Mouse (Mus musculus) kidney, postnatal 4 days (tissue): ENCODE data around the gene Gngt1.

Experiments used
- DNase-seq, 2 experiments: peaks; one replicate each; pipeline ENCODE4 v3.0.0; 2021; ENCODE audit warnings: mixed read lengths in 2 of 2

Gene Gngt1

DNA sequence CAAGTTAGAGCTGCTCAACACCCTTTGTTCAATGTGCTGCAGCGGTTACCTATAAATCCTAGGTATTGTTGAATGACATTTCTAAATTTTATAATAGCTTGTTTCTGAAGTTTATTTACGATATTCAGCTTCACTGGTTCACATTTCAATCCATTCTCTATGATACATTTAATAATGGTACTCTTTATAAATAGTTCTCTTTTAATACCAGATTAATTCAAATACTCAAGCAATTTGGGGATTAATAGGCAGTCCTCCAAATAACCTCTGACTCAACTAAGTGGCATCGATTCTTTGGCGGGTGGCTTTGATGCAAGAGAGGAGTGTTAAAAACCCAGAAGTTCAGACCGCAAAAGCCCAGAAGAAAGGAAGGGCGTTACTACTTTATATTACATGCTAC, at the start of gene Gngt1:
Gene Gngt1, plus strand, starts transcription at position 301 of the 400 bp plus-strand sequence.
- no peak for DNase-seq

DNA sequence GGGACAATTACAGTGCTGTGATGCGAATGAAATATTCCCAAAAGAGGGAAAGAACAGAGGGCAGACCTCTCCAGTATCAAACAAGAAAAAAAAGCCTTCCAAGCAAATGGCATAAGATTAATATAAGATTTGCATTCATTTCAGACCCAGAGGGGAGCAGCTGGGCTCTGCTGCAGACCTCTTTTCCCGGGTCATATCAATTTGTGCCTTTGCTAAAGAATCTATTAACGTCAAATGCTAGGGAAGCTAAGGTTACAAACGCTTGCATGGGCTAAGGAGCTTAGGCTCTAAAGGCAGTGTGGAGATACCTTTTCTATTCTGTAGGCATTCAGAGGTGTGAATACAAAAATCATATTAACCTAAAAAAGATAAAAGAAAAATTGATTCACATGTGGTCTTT, 38.6 kb upstream of the Gngt1 start:
- no peak for DNase-seq

DNA sequence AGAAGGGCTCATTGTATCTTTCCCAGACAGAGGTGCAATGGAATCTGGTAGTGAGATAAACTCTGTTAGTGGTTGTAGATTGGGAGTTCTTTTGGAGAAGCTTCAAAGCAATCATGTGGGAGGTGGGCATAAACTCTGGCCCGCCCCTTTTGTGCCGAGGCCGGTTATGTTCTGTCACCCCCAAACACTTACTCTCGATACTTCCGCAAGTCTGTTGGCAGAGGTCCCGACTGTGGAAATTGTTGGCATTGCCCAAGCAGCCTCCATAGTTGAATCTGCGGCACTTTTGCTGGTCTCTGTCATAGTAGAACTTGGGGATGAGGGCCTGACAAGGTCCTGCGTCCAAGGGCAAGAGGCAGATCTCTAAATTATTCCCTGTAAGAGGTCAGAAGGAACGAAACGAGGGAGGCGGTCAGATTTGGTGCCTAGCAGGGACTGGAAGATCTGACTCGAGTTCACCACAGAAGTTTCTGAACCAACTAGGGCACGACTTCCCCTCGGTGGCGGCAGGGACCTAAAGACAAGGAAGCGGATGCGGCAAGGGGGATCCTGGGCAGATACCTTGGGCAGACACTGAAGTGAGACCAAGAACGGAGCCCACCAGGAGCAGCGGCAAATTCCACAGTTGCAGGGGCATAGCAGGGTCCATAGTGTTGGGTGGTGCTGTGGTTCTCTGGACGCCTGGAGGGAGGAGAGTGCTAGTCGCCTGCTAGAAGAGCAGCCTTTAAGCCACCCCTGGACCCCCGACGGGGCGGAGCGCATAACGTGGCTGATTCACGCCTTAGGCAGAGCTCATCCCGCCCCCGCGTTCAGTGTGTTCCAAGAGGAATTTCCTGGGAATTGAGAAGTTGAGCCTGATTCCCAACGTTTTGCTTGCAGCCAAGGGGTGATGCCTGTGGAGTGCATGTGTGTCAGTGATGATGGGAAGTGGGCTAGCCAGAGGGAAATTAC, 25.6 kb upstream of the Gngt1 start:
- DNase-seq, result peak; percentile 32 to 46

DNA sequence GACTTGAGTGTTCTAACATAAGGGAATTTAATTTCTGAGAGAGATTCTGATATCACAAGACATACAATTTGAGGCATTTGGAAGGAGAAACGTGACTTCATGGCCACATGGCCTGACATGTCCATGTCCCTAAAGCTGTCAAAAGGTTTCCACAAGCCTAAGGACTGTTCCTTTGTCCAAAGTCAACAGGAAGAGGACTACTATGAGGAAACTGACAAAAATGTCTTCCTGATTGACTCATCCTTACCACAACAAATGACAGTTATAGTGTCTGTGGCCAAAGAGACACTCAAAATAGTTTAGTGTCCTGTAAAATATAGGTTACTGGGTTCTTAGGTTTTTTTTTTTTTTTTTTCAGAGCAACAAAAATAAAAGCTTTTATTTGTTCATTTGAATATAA, 19.9 kb upstream of the Gngt1 start:
- DNase-seq, result no peak

DNA sequence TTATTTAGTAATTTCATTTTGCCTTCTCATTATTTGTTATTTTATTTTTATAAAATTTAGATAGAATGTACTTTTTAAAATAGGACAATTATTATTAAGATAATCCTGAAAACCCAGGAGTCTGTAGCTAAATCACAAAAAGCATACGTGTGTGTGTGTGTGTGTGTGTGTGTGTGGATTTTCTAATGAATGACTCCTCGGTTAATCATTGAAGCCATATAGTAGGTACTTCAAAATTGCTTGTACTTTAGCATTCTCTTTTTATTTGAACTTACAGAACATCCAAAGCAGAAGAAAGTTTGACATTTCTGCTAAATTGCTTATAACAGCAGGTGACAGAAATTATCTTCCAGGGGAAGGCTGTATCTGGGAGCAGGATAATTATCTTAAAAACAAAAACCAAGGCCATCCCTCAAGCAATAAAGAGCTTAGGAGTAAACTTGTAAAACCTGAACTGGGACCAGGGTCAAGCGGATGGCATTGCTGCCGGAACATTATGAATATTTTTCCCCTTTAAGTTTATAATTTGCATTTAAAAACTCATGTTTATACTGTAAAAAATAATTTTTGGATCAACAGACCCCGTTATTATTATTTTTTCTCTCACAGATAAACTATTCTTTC, 10.8 kb upstream of the Gngt1 start:
- no peak for DNase-seq

DNA sequence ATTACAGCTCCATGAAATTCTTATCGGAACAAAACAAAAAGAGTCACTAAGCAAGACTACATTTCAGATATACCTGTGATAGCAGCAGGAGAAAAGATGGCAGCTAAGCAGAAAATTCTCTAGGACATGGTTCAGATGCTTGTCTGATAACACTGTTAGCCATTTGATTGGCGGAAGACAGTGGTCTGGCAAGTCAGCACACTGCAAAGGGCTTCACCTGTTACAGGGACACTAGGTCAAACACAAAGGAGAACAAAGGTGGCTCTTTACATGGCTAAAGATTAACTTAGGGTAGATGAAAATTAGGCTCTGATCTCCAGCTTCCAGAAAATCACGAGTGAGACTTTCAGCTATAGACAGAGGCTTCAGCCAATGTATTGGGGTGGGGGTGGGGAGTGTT, 4.8 kb upstream of the Gngt1 start, which contains the start of gene Tfpi2:
Gene Tfpi2, minus strand, starts transcription at position 170 of the 400 bp plus-strand sequence.
- DNase-seq, result no peak

DNA sequence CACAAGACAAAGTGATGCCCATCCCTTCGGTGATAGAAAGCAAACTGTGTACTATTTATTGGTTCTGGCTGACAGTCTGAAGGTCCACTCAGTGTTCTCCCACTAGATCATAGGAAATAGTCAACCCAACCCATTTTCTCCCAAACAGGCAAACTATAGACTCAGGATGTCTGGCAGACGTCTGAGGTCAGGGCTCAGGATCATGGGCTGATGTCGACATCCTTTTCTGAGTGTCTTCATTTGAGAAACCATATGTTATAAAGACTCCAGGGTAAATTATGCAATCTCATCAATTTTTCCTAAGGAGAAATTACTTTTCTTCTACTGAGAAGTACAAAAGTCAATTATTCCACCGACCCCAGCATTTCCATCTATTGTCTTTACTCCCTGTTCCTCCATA, 4.5 kb downstream of the Gngt1 start:
- DNase-seq, result peak in 1 of 2 experiments; percentile 6

DNA sequence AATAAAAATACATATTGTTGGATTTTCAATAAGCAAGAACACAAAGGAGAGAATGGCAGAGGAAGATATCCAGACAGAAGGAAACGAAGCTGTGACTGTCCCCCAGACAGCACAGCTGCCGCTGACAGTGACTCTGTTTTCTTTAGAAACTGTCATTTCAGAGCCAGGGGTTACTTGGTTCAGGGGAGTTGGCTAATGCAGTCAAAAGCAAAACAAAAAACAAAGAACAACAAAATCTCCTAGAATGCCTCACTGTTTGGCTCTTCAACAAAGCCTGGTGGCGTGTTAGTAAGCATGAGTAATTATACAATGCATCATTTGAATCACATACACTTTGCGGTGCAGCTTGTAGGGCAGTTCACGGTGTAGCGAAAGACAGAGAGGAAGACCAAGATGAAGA, 5.7 kb downstream of the Gngt1 start:
- DNase-seq, result peak in 1 of 2 experiments; percentile 3

DNA sequence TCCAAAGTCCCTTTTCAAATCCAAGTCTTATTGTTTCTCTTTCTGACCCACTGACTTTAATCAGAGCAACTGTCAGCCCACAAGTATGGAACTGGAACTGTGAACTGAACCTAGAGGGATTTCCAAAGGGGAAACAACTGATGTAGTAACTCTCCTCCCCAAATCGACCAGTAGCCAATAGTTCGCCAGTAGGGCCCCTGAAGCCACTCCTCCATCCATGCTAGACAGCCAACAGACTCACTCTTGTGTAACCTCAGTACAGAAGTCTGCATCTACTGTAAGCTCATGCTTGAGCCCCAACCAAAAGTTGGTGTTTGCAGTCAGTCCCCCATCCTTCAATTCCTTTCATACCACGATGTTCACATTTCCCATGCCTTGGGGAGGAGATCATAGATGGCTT, 7.1 kb downstream of the Gngt1 start:
- DNase-seq, result no peak

DNA sequence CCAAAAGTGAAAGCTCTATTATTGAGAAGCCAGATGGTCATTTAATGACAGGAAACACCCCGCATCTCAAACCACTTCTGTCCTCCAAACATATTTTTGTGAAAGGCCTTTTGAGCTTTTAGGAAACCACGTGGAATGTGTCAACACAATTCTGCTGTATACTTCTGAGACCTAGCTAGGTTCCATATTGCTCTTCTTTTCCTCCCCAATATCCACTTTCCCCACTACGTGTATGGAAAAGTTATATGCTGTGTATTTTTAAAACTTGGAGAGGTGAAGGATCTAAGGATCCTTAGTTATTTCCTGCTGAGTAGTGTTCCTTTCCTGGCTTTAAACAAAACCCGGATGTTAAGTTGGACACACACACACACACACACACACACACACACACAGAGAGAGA, 9.9 kb downstream of the Gngt1 start:
- peak in 1 of 2 experiments; percentile 10 for DNase-seq

DNA sequence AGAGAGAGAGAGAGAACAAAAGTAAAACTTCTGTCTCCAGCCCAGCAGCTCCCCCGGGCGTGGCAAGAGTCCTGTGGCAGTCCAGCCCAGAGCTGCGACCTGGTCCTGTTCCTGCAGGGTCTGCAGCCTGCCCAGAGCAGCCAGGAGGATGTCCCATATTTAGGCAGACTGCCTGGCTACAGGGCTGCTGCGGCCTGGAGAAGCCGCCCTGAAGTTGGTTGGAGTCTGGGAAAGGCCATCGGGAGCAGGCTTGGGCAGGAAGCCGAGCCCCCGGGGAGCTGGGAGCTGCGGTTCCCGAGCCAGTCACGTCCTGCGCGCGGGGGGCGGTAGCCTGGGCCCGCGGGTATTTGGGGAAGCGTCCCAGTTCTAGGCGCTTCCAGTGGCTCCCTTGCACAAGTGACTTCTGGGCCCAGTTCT, 10.3 kb downstream of the Gngt1 start, which contains the start of gene Gng11:
Gene Gng11, plus strand, starts transcription at position 15 of the 417 bp plus-strand sequence.
- peak; percentile 79 to 87 for DNase-seq

DNA sequence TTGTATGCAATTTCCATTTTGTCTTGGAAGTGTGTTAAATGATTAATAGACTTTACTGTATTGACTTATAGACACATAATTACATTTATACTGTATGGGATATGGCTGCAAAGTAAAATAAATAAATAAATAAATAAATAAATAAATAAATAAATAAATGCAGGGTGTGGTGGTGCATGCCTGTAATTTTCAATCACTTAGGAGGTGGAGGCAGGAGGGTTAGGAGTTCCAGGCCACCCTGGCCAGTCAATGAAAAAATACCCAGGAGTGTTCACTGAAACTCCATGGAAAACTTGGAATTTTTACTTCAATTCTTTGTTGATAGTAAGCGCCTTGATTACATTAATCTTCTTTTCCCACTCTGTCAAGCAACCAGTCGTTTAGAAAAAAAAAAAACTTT, 11.2 kb downstream of the Gngt1 start:
- no peak for DNase-seq

DNA sequence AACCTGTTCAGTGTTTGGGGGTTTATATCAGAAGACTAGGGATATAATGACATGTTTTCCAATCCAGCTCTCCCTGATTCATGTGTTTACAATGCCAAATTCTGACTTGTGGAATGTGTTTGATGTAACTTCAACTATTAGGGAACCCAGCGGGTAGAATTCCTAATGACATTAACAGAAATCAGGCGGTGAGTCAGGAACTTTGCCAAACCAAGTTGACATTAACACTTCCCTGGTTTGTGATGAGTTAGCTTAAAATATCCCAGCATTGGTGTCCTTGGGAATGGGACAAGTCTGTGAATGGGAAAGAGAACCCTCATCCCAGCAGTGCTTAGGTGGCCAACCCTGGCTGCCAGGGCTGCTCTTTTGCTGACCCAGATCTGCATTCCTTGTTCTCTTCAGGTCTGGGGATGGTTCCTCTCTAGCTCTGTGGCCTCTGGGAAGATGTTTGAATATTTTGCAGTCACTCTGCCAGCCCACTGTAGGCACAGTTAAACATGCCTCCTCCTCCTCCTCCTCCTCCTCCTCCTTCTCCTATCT, 15.0 kb downstream of the Gngt1 start:
- DNase-seq, result no peak

DNA sequence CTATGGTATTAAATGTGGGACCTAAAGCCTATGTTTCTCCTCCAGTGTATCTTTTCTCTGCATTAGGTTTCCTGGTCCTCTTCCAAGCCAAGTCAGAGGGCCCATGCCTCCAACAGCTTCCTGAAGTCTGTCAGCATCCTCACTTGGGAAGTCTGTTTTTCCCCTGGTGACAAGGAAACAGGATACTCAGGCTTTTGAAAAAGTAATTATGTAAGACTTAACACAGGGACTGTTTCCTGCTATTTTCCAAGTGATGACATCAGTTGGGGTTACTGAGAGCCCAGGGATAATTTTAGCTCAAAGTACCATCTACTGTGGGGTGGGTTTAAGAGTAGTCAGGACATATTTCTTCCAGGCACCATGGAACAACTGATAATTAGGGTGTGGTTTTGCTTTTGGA, 16.0 kb downstream of the Gngt1 start:
- peak; percentile 5 to 18 for DNase-seq

DNA sequence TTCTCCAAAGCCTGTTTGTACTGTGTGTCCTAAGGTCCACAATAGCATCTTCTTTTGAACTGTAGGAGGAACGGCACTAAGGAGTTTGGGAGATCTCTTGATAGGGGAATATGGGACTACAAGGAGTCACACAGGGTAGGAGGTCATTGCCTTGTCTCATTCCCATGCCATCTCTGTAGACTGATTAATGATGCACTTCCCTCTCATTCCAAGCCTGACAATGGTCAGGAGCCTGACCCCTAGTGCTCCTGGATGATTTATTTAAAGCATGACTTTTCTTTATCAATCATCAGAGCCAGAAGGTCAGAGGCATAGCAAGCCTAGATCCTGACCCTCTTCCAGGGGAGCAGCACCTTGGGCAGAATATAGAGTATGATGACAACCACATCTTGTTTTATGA, 29.1 kb downstream of the Gngt1 start:
- DNase-seq, result no peak

DNA sequence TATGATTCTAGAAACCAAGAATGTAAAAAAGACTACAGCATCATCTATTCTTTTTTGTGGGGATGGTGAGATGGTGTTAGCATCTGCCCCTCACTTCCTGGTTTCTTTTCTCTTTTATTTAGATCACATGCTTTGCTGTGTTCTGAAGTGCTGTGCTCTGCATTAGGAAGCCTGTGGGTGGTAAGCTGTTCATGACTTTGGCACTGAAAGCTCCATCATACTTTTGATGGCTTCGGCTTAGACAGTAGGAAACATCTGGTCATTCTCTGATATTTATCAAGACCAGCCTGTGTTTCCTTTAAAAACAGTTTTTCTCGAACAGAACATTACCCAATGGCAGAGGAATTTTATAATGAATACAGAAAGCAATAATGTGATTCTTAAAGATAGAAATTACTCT, 32.8 kb downstream of the Gngt1 start:
- no peak for DNase-seq

DNA sequence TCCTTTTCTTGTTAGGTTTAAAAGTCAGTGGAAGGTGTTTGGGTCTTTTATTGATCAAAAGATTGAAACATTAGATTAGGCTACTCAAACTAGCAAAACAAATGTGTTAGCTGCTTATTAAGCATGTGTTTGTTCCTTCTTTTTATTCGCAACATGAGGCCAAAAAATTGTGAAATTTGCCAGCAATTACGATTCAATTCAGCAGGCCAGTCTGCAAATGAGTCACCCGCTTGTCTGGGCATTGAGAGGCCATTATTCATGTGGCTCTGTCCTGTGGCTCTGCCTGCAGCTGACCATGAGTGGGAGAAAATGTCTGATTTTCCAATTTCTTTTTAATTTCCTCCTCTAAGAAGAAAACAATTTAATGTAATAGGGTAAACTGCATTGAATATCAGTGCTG, 37.4 kb downstream of the Gngt1 start:
- no peak for DNase-seq

DNA sequence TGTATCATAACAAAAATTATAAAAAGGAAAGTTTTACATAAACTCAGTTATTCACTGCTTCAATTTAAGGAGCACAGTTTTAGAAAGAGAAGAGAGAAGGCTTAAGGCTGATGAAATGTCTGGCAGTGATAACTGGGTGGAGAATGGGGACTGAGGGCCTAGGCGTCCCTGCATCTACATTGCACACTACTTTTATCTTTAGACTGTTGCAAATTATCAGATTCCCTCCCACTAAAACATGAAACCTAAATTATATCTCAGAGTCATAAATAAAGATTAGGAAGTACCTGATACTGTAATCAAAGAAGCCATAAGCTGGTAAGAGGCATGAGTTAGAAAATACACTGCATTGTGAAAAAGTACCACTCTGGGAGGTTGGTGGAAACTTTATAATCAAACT, 48.2 kb downstream of the Gngt1 start:
- DNase-seq, result no peak
